Mouse (Mus musculus): ENCODE data around the gene Gm13695. TPM values are rescaled to one million over a fixed set of nuclear protein-coding genes. Genes with fewer than 3 reads are reported as not detected.
A peak's percentile ranks its signal among the peaks of the same experiment; 100 is the strongest.
"Not testable (repeated sequence)": the region's sequence is repeated elsewhere in the genome, so short reads cannot be mapped to it uniquely, and the experiment has no call there.

The Gm13695 gene
- polyA plus RNA-seq (2015; fragmentation: Nextera tagmentation; extraction: Ambion mirVana), result not detected in 2 replicates

DNA sequence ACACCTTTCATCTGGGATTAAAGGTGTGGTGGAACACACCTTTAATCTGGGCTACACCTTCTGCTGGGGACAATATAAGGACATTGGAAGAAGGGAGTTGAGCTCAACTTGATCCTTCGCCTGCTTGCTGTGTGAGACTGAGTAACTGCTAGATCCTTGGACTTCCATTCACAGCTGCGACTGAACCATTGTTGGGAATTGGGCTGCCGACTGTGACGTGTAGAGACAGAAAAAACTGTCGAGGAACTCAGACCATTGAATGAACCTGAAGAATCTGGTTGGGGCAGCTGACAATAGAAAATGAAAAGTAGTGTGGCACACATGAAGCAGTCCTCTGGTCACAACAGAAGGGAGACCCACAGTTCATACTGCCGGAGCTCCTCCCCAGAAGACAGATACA is at the start of gene Gm13695:
TSS of gene Gm13695 (plus strand) at position 301 of the 400 bp plus-strand sequence.
- not testable (repeated sequence) for H3K4me2 ChIP-seq (ENCODE audit: low read depth, low read length); DNase-seq; ATAC-seq; H3K27ac ChIP-seq (ENCODE audit: low read depth); H3K36me3 ChIP-seq (replicated peaks; ENCODE audit: insufficient read depth, low read length); H3K4me3 ChIP-seq (ENCODE audit: low read depth, low read length); H3K27me3 ChIP-seq (ENCODE audit: insufficient read depth, low read length); H3K9ac ChIP-seq (replicated peaks); H3K9me3 ChIP-seq (ENCODE audit: low read length); H3K4me1 ChIP-seq (ENCODE audit: insufficient read depth)
- no CpG with 5 or more reads among the region's 6 CpGs for WGBS (ENCODE audit: insufficient replicate concordance)

DNA sequence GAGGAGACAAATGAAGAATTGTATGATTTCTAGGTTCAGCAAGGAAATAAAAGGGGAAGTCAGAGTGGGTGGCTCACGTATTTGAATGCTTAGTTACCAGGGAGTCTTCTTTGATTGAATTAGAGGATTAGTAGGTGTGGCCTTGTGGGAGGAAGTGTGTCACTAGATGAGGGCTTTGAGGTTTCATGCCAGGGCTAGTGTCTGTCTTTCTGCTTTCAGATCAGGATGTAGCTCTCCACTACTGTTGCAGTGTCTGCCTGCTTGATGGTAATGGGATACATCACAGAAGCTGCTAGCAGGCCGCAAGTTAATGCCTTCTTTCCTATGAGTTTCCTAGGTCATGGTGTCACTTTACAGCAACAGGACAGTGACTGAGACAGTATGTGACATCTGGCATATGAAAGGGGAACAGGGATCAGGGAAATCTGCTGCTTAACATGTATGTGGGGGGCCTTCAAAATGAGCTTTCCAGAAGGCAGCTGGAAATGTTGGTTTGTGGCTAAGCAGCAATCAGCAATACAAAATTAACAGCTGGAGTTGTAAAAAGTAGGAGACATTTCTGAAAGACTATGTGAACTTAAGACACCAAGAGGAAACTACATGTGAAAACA is 37.5 kb upstream of the Gm13695 start:
- Histone ChIP-seq H3K9ac (replicated peaks) (no peak overlapping the region), H3K4me2 (ENCODE audit: low read depth, low read length) (no peak overlapping the region), H3K36me3 (replicated peaks; ENCODE audit: insufficient read depth, low read length) (no peaks in the 10 kb centered on the region), H3K9me3 (ENCODE audit: low read length) (no peaks in the 10 kb centered on the region), H3K27ac (ENCODE audit: low read depth) (no peak overlapping the region), H3K27me3 (ENCODE audit: insufficient read depth, low read length) (no peaks in the 10 kb centered on the region), H3K4me3 (ENCODE audit: low read depth, low read length) (no peak overlapping the region), H3K4me1 (ENCODE audit: insufficient read depth) (no peaks in the 10 kb centered on the region)
- TF ChIP-seq EP300 (IDR thresholded peaks at IDR 0.05; ENCODE audit: low read depth), result no peak
- no peak for TF ChIP-seq CTCF (IDR thresholded peaks at IDR 0.05; ENCODE audit: low read depth)
- ATAC-seq (no peak), DNase-seq (no peak)
- 35% methylated on average over 2 of the region's 2 CpGs for WGBS (ENCODE audit: insufficient replicate concordance)

DNA sequence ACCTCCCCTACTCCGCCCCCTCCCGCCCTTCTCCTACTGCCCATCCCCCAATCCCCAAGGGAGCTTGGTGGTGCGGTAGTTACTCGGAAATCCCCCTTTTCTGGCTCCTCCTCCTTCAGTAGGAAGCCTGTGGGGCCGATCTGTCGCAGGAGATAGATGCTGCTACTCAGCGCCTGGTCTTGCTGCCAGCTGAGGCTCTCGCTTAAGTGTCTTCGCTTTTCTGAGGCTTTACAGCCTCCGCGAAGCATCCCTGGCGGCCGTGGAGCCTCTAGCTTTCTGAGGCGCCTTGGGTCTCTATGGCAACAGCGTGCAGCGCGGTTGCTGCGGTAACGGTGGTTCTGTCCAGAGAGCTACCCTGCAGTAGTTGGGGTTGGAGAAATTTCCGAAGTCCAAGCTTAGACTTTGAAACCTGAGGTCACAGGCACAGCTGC is 26.2 kb upstream of the Gm13695 start, which contains the start of gene Zswim2:
TSS of gene Zswim2 (minus strand) at position 298 of the 431 bp plus-strand sequence.
- DNase-seq (peak; percentile 22), ATAC-seq (peak; percentile 31; the same call in 1 of the 2 replicates)
- no peak within 1 kb of the TSS for H3K27ac ChIP-seq (ENCODE audit: low read depth)
- H3K9ac ChIP-seq (replicated peaks), result no peak within 1 kb of the TSS
- no peaks in the 10 kb centered on the region for H3K36me3 ChIP-seq (replicated peaks; ENCODE audit: insufficient read depth, low read length)
- 2% methylated on average over 20 of the region's 20 CpGs for WGBS (ENCODE audit: insufficient replicate concordance)
- TF ChIP-seq CTCF (IDR thresholded peaks at IDR 0.05; ENCODE audit: low read depth) (no peak), EP300 (IDR thresholded peaks at IDR 0.05; ENCODE audit: low read depth) (no peak)
- no peak within 1 kb of the TSS for H3K4me3 ChIP-seq (ENCODE audit: low read depth, low read length)
- no peaks in the 10 kb centered on the region for H3K9me3 ChIP-seq (ENCODE audit: low read length)
- H3K4me2 ChIP-seq (ENCODE audit: low read depth, low read length), result peak within 1 kb of the TSS; percentile 55
- H3K4me1 ChIP-seq (ENCODE audit: insufficient read depth), result peaks cover 4% of the 10 kb centered on the region
- H3K27me3 ChIP-seq (ENCODE audit: insufficient read depth, low read length), result no peaks in the 10 kb centered on the region

DNA sequence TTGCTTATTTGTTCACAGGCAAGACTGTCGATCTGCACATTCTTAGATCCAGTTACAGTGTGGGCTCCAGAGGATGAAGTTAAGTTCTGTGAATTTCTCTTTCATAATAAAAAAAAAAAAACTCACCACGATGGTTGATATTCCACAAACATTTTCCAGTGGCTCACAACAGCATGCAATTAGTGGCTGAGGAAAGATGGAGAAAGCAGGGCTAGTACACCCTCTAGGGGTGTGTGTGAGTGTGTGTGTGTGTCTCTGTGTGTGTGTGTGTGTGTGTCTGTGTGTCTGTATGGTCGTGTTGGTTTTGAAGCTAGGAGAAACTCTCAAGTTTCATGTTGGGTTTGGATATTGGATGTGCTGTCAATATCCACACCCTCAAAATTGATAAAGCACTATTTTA is 25.7 kb upstream of the Gm13695 start:
- Histone ChIP-seq H3K4me1 (ENCODE audit: insufficient read depth) (peaks cover 4% of the 10 kb centered on the region), H3K4me3 (ENCODE audit: low read depth, low read length) (no peak overlapping the region), H3K9ac (replicated peaks) (no peak overlapping the region), H3K36me3 (replicated peaks; ENCODE audit: insufficient read depth, low read length) (no peaks in the 10 kb centered on the region), H3K9me3 (ENCODE audit: low read length) (no peaks in the 10 kb centered on the region), H3K27me3 (ENCODE audit: insufficient read depth, low read length) (no peaks in the 10 kb centered on the region), H3K4me2 (ENCODE audit: low read depth, low read length) (peak overlapping the region; percentile 55), H3K27ac (ENCODE audit: low read depth) (no peak overlapping the region)
- TF ChIP-seq EP300 (IDR thresholded peaks at IDR 0.05; ENCODE audit: low read depth) (no peak), CTCF (IDR thresholded peaks at IDR 0.05; ENCODE audit: low read depth) (no peak)
- WGBS (ENCODE audit: insufficient replicate concordance), result 28% methylated on average over 3 of the region's 3 CpGs
- no peak for DNase-seq
- ATAC-seq, result no peak

DNA sequence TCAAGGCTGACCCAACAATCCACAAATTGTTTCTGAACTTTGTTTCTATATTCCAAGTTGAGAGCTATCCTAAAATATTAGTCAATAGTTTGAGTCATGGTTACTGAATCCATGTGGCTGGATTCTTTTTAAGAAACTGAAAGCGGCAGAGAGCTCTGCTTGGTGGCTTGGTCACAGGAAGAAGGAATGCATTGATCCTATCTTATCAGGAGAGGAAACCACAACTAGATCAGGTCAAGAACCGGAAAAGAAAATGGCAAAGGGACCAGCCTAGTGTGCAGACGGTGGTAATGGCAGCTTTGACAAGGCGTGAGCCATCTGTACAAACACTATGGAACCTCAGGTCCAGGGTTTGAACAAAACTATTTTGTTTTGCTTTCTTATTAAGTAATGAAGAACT is 25.3 kb upstream of the Gm13695 start:
- H3K4me1 ChIP-seq (ENCODE audit: insufficient read depth), result peaks cover 4% of the 10 kb centered on the region

DNA sequence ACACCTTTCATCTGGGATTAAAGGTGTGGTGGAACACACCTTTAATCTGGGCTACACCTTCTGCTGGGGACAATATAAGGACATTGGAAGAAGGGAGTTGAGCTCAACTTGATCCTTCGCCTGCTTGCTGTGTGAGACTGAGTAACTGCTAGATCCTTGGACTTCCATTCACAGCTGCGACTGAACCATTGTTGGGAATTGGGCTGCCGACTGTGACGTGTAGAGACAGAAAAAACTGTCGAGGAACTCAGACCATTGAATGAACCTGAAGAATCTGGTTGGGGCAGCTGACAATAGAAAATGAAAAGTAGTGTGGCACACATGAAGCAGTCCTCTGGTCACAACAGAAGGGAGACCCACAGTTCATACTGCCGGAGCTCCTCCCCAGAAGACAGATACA is 11.7 kb upstream of the Gm13695 start, which contains the start of gene Gm13698:
TSS of gene Gm13698 (plus strand) at position 301 of the 400 bp plus-strand sequence.
- WGBS (ENCODE audit: insufficient replicate concordance), result no CpG with 5 or more reads among the region's 6 CpGs
- H3K27ac ChIP-seq (ENCODE audit: low read depth); H3K9me3 ChIP-seq (ENCODE audit: low read length); ATAC-seq; H3K4me3 ChIP-seq (ENCODE audit: low read depth, low read length); H3K27me3 ChIP-seq (ENCODE audit: insufficient read depth, low read length); H3K4me1 ChIP-seq (ENCODE audit: insufficient read depth); H3K4me2 ChIP-seq (ENCODE audit: low read depth, low read length); DNase-seq; H3K9ac ChIP-seq (replicated peaks); H3K36me3 ChIP-seq (replicated peaks; ENCODE audit: insufficient read depth, low read length): not testable (repeated sequence)

More for the DNA sequence above, 25.3 kb upstream of the Gm13695 start:
- H3K36me3 ChIP-seq (replicated peaks; ENCODE audit: insufficient read depth, low read length), result no peaks in the 10 kb centered on the region
- no peak for TF ChIP-seq EP300 (IDR thresholded peaks at IDR 0.05; ENCODE audit: low read depth)
- no peak for TF ChIP-seq CTCF (IDR thresholded peaks at IDR 0.05; ENCODE audit: low read depth)
- H3K9me3 ChIP-seq (ENCODE audit: low read length), result no peaks in the 10 kb centered on the region
- H3K4me2 ChIP-seq (ENCODE audit: low read depth, low read length), result no peak overlapping the region
- DNase-seq (no peak), ATAC-seq (no peak)
- no peak overlapping the region for H3K4me3 ChIP-seq (ENCODE audit: low read depth, low read length)
- H3K9ac ChIP-seq (replicated peaks), result no peak overlapping the region
- no peak overlapping the region for H3K27ac ChIP-seq (ENCODE audit: low read depth)
- no peaks in the 10 kb centered on the region for H3K27me3 ChIP-seq (ENCODE audit: insufficient read depth, low read length)
- WGBS (ENCODE audit: insufficient replicate concordance), result 25% methylated on average over 4 of the region's 4 CpGs

DNA sequence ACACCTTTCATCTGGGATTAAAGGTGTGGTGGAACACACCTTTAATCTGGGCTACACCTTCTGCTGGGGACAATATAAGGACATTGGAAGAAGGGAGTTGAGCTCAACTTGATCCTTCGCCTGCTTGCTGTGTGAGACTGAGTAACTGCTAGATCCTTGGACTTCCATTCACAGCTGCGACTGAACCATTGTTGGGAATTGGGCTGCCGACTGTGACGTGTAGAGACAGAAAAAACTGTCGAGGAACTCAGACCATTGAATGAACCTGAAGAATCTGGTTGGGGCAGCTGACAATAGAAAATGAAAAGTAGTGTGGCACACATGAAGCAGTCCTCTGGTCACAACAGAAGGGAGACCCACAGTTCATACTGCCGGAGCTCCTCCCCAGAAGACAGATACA is 5.9 kb upstream of the Gm13695 start, which contains the start of gene Gm13693:
TSS of gene Gm13693 (plus strand) at position 301 of the 400 bp plus-strand sequence.
- ATAC-seq; DNase-seq; H3K27me3 ChIP-seq (ENCODE audit: insufficient read depth, low read length); H3K9ac ChIP-seq (replicated peaks); H3K9me3 ChIP-seq (ENCODE audit: low read length); H3K4me3 ChIP-seq (ENCODE audit: low read depth, low read length); H3K27ac ChIP-seq (ENCODE audit: low read depth); H3K4me1 ChIP-seq (ENCODE audit: insufficient read depth); H3K36me3 ChIP-seq (replicated peaks; ENCODE audit: insufficient read depth, low read length); H3K4me2 ChIP-seq (ENCODE audit: low read depth, low read length): not testable (repeated sequence)
- WGBS (ENCODE audit: insufficient replicate concordance), result no CpG with 5 or more reads among the region's 6 CpGs

DNA sequence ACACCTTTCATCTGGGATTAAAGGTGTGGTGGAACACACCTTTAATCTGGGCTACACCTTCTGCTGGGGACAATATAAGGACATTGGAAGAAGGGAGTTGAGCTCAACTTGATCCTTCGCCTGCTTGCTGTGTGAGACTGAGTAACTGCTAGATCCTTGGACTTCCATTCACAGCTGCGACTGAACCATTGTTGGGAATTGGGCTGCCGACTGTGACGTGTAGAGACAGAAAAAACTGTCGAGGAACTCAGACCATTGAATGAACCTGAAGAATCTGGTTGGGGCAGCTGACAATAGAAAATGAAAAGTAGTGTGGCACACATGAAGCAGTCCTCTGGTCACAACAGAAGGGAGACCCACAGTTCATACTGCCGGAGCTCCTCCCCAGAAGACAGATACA is 5.7 kb downstream of the Gm13695 start, which contains the start of gene Gm13696:
TSS of gene Gm13696 (plus strand) at position 301 of the 400 bp plus-strand sequence.
- H3K36me3 ChIP-seq (replicated peaks; ENCODE audit: insufficient read depth, low read length); H3K4me3 ChIP-seq (ENCODE audit: low read depth, low read length); H3K4me2 ChIP-seq (ENCODE audit: low read depth, low read length); H3K9ac ChIP-seq (replicated peaks); H3K9me3 ChIP-seq (ENCODE audit: low read length); DNase-seq; ATAC-seq; H3K27ac ChIP-seq (ENCODE audit: low read depth); H3K4me1 ChIP-seq (ENCODE audit: insufficient read depth); H3K27me3 ChIP-seq (ENCODE audit: insufficient read depth, low read length): not testable (repeated sequence)
- WGBS (ENCODE audit: insufficient replicate concordance), result no CpG with 5 or more reads among the region's 6 CpGs

DNA sequence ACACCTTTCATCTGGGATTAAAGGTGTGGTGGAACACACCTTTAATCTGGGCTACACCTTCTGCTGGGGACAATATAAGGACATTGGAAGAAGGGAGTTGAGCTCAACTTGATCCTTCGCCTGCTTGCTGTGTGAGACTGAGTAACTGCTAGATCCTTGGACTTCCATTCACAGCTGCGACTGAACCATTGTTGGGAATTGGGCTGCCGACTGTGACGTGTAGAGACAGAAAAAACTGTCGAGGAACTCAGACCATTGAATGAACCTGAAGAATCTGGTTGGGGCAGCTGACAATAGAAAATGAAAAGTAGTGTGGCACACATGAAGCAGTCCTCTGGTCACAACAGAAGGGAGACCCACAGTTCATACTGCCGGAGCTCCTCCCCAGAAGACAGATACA is 11.5 kb downstream of the Gm13695 start, which contains the start of gene Gm13694:
TSS of gene Gm13694 (plus strand) at position 301 of the 400 bp plus-strand sequence.
- not testable (repeated sequence) for ATAC-seq; H3K36me3 ChIP-seq (replicated peaks; ENCODE audit: insufficient read depth, low read length)
- WGBS (ENCODE audit: insufficient replicate concordance), result no CpG with 5 or more reads among the region's 6 CpGs

More for the DNA sequence above, 11.5 kb downstream of the Gm13695 start, which contains the start of gene Gm13694:
- H3K9me3 ChIP-seq (ENCODE audit: low read length); DNase-seq; H3K27ac ChIP-seq (ENCODE audit: low read depth); H3K27me3 ChIP-seq (ENCODE audit: insufficient read depth, low read length); H3K9ac ChIP-seq (replicated peaks); H3K4me3 ChIP-seq (ENCODE audit: low read depth, low read length); H3K4me2 ChIP-seq (ENCODE audit: low read depth, low read length); H3K4me1 ChIP-seq (ENCODE audit: insufficient read depth): not testable (repeated sequence)
